Mouse (Mus musculus) common myeloid progenitor, adult 5-6 weeks (primary cell): ENCODE measurements at regions not wholly inside any gene's neighbourhood (a gene's known extent, or its start where the extent isn't known, plus 50 kb on each side); places are given as distances from the start of the nearest gene placed in this dataset.
"Not testable (repeated sequence)": the region's sequence is repeated elsewhere in the genome, so short reads cannot be mapped to it uniquely, and the experiment has no call there.

ENCODE experiments used
- ATAC-seq: replicated peaks from 2 replicates; pipeline ENCODE4 v1.8.0; 2016; ENCODE audit warnings: low read depth, mild to moderate bottlenecking, moderate TSS enrichment, inconsistent platforms; ENCODE audit not compliant: poor library complexity, severe bottlenecking

- no peak for ATAC-seq
These were observed 754.0 kb upstream of the Slc39a10 start for GRCm38 (mm10) chr1:47646681-47647080.

- no peak for ATAC-seq
These were observed 713.9 kb upstream of the Slc39a10 start for GRCm38 (mm10) chr1:47606597-47606996.

- no peak for ATAC-seq
These were observed 711.3 kb upstream of the Slc39a10 start for GRCm38 (mm10) chr1:47603989-47604360.

- ATAC-seq: no peak
These were observed 710.8 kb upstream of the Slc39a10 start for GRCm38 (mm10) chr1:47603294-47603988.

GRCm38 (mm10) chr1:47593641-47594040 lies 701.0 kb upstream of the Slc39a10 start:
- not testable (repeated sequence) for ATAC-seq

- ATAC-seq: no peak
These were observed 653.0 kb upstream of the Slc39a10 start for GRCm38 (mm10) chr1:47545606-47546005.

GRCm38 (mm10) chr1:47511426-47511825 lies 618.8 kb upstream of the Slc39a10 start:
- ATAC-seq: no peak

- no peak for ATAC-seq
These were observed 615.1 kb upstream of the Slc39a10 start for GRCm38 (mm10) chr1:47507801-47508200.

GRCm38 (mm10) chr1:47488581-47489204 lies 596.0 kb upstream of the Slc39a10 start:
- ATAC-seq: no peak

GRCm38 (mm10) chr1:47486087-47486486 lies 593.4 kb upstream of the Slc39a10 start:
- no peak for ATAC-seq

- no peak for ATAC-seq
These were observed 586.4 kb upstream of the Slc39a10 start for GRCm38 (mm10) chr1:47479059-47479458.

GRCm38 (mm10) chr1:47466573-47467253 lies 574.1 kb upstream of the Slc39a10 start:
- no peak for ATAC-seq

GRCm38 (mm10) chr1:47448737-47449489 lies 556.3 kb upstream of the Slc39a10 start:
- ATAC-seq: no peak

GRCm38 (mm10) chr1:47448070-47448469 lies 555.4 kb upstream of the Slc39a10 start:
- no peak for ATAC-seq

GRCm38 (mm10) chr1:47446021-47446420 lies 553.4 kb upstream of the Slc39a10 start:
- no peak for ATAC-seq

GRCm38 (mm10) chr1:47432829-47433228 lies 540.2 kb upstream of the Slc39a10 start:
- no peak for ATAC-seq

GRCm38 (mm10) chr1:47405164-47405563 lies 512.5 kb upstream of the Slc39a10 start:
- ATAC-seq: no peak

GRCm38 (mm10) chr1:47386579-47386978 lies 493.9 kb upstream of the Slc39a10 start:
- no peak for ATAC-seq

GRCm38 (mm10) chr1:47378795-47379194 lies 486.1 kb upstream of the Slc39a10 start:
- ATAC-seq: no peak

- ATAC-seq: no peak
These were observed 447.2 kb upstream of the Slc39a10 start for GRCm38 (mm10) chr1:47339718-47340439.
